Mouse (Mus musculus) gonadal fat pad, adult 2 months (tissue): Measurements from ENCODE around the gene Pdlim1. TPM values are rescaled to one million over a fixed set of nuclear protein-coding genes. Genes with fewer than 3 reads are reported as not detected.

Experiments used
- DNase-seq: peaks from one replicate; pipeline ENCODE4 v3.0.0-alpha.2; 2012; ENCODE audit warnings: low read depth
- polyA plus RNA-seq: library from polyadenylated mRNA; depleted of rRNA; stranded (reverse); fragments of >200 nt; gene quantifications from 2 replicates; pipeline ENCODE4 v1.2.3, GENCODE M21; 2012; rRNA removed

The Pdlim1 gene
- polyA plus RNA-seq = 150 and 218 TPM in 2 replicates

- DNase-seq = no peak
Measured at GRCm38 (mm10) chr19:40271308-40271892, at the start of gene Pdlim1. Gene Pdlim1 (minus strand): TSS chr19:40271842.

GRCm38 (mm10) chr19:40319199-40319598 is 47.6 kb upstream of the Pdlim1 start:
- no peak for DNase-seq

GRCm38 (mm10) chr19:40318511-40318910 is 46.9 kb upstream of the Pdlim1 start:
- no peak for DNase-seq

GRCm38 (mm10) chr19:40317001-40317400 is 45.4 kb upstream of the Pdlim1 start:
- no peak for DNase-seq

GRCm38 (mm10) chr19:40314252-40314651 is 42.6 kb upstream of the Pdlim1 start:
- DNase-seq = no peak

- DNase-seq = no peak
Measured at GRCm38 (mm10) chr19:40311631-40312030, 40.0 kb upstream of the Pdlim1 start.

GRCm38 (mm10) chr19:40310410-40311130 is 38.9 kb upstream of the Pdlim1 start:
- DNase-seq = no peak

- DNase-seq = no peak
Measured at GRCm38 (mm10) chr19:40309911-40310310, 38.3 kb upstream of the Pdlim1 start.

- DNase-seq = no peak
Measured at GRCm38 (mm10) chr19:40307550-40307949, 35.9 kb upstream of the Pdlim1 start.

- DNase-seq = no peak
Measured at GRCm38 (mm10) chr19:40306631-40307030, 35.0 kb upstream of the Pdlim1 start.

- DNase-seq = no peak
Measured at GRCm38 (mm10) chr19:40305456-40305855, 33.8 kb upstream of the Pdlim1 start.

GRCm38 (mm10) chr19:40302916-40303315 is 31.3 kb upstream of the Pdlim1 start:
- DNase-seq = no peak

GRCm38 (mm10) chr19:40302477-40302876 is 30.8 kb upstream of the Pdlim1 start:
- no peak for DNase-seq

GRCm38 (mm10) chr19:40299983-40300759 is 28.5 kb upstream of the Pdlim1 start:
- DNase-seq = no peak

GRCm38 (mm10) chr19:40299182-40299581 is 27.5 kb upstream of the Pdlim1 start:
- DNase-seq = no peak

GRCm38 (mm10) chr19:40298574-40298973 is 26.9 kb upstream of the Pdlim1 start:
- DNase-seq = no peak

GRCm38 (mm10) chr19:40297798-40298144 is 26.1 kb upstream of the Pdlim1 start:
- no peak for DNase-seq

- DNase-seq = no peak
Measured at GRCm38 (mm10) chr19:40297078-40297797, 25.6 kb upstream of the Pdlim1 start.

- DNase-seq = no peak
Measured at GRCm38 (mm10) chr19:40294231-40294630, 22.6 kb upstream of the Pdlim1 start.

- DNase-seq = no peak
Measured at GRCm38 (mm10) chr19:40293791-40294190, 22.1 kb upstream of the Pdlim1 start.

- DNase-seq = no peak
Measured at GRCm38 (mm10) chr19:40290099-40290724, 18.6 kb upstream of the Pdlim1 start.

GRCm38 (mm10) chr19:40288415-40288814 is 16.8 kb upstream of the Pdlim1 start:
- no peak for DNase-seq
